Mouse (Mus musculus) adrenal gland, postnatal 25 days (tissue): ENCODE data around the gene Klc2. TPM values are rescaled to one million over a fixed set of nuclear protein-coding genes. Genes with fewer than 3 reads are reported as not detected.
A peak's percentile ranks its signal among the peaks of the same experiment; 100 is the strongest.

Experiments used
- DNase-seq: peaks from one replicate; pipeline ENCODE4 v3.0.0; 2021; ENCODE audit warnings: mixed read lengths
- total RNA-seq: library from RNA; stranded (reverse); gene quantifications from 2 replicates; pipeline ENCODE4 v1.2.3, GENCODE M21; 2021

Klc2 gene
- total RNA-seq, 1 experiment from 2014 or later: 54.2 TPM

DNA sequence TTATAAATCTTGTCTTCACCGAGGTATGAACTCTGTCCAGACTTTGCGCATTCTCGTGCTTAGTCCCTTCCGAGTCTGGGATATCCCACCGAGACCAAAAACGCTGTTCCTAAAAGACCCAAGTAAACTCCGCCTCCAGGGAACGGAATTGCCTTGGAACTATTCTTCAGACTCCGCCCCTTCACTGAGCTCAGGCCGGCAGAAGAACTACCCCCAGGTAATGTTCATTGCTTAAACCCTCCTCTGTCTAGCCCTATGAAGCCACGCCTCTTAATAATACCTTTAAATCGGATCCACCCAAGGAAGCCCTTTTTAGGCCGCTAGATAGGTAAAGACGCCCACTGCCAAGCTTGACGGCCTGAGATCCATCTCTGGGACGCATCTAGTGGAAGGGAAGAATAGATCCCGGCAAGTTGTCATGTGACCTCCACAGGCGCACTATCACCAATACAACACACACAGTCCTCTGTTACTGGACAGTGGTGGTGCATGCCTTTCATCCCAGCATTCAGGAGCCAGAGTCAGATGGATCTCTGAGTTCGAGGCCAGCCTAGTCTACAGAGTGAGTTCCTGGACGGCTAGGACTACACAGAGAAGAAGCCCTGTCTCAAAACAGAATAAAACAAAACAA, 45.9 kb downstream of the Klc2 start:
- no peak for DNase-seq

GRCm38 (mm10) chr19:5071545-5072369, 46.6 kb downstream of the Klc2 start:
- DNase-seq: peak; percentile 75

GRCm38 (mm10) chr19:5071077-5071476, 47.3 kb downstream of the Klc2 start:
- no peak for DNase-seq

DNA sequence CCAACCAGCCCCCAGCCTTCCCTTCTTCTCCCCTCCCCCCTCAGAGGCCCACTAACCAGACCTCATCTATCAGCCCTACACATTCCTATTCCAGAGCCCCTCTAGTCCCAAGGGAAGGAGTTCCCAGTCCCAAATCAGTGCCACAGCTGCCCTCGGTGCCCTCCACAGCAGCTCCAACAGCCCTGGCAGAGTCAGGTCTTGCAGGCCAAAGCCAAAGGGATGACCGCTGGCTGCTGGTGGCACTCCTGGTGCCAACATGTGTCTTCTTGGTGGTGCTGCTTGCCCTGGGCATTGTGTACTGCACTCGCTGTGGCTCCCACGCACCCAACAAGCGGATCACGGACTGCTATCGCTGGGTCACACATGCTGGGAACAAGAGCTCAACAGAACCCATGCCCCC, 48.4 kb downstream of the Klc2 start:
- no peak for DNase-seq

GRCm38 (mm10) chr19:5069486-5069885, 48.9 kb downstream of the Klc2 start:
- DNase-seq: no peak

GRCm38 (mm10) chr19:5068570-5069234, 49.7 kb downstream of the Klc2 start:
- DNase-seq: no peak

GRCm38 (mm10) chr19:5067867-5068569, 50.3 kb downstream of the Klc2 start, which contains the start of gene Cd248:
TSS of gene Cd248 (plus strand) at chr19:5068078.
- peak; percentile 69 for DNase-seq

DNA sequence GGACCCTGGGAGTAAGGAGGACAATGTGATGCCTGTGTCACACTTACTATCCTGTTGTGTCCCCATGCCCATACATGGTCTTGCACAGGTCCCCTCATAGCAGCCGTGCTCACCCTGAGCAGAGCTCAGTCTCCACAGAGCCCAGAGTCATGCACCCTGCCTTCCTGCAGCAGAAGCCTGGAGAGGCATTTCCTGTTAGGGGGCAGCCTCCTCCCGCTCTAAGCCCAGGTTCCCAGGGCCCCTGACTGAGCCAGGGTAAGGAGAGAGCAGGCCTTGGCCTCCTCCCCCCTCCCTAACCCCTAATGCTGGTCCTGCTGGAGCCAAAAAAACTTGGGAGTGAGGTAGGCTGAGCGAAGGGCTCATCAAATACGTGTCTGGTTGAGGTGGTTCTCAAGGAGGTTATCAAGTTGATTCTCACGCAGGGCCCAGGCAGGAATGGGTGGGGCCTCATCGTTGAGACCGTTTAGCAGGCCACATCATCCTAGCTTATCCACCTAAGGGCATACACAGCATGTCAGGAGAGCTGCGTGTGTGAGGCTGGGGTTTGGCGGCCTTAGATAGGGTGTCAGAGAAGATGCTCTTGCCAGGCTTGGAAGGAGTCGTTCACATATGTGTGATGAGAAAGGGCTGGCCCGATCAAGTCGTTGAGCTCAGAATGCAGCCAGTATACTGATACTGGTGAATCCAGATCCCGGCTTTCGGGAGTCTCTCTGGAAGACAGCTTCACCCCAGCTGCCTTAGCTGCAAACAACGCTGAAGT, 51.1 kb downstream of the Klc2 start:
- DNase-seq: no peak

DNA sequence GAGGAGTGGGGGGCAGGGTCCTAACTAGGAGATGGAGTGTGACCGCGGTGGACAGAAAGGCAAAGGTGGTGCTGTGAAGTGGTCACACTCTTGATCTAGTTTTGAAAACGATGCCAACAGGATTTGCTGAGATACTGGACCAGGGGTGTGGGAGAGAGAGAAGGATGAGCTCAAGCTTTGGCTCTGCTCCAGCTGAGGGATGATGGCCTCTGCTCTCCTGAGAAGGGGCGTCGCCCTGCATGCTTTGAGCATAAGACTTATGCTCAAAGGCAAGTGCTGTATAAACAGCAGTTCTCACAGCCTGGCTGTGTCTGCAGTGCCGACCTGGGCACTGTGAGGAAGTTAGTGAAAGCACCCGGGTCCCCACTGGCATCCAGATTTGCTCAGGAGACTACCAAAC, 53.3 kb downstream of the Klc2 start:
- no peak for DNase-seq

DNA sequence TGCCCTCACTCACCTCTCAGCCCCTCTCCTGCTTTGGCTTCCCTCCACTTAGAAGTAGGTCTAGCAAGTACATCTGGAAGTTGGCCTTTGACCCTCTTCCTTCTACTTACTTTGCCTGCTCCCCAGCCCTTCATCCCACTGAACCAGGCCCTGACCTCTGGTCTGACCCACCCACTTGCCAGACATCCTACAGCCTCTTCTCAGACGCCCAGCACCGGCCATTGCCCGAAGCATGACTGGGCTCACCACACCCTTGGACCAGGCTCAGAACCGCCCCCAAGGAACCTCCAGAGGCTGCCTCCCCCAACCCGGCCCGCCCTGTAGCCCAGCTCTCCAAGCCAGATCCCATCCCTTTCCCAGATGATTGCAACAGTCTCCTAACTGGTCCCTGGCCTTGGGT, 55.9 kb downstream of the Klc2 start:
- DNase-seq: no peak

- DNase-seq: no peak
Measured at GRCm38 (mm10) chr19:5062041-5062440, 56.3 kb downstream of the Klc2 start.

GRCm38 (mm10) chr19:5060365-5061330, 57.7 kb downstream of the Klc2 start:
- no peak for DNase-seq

GRCm38 (mm10) chr19:5058801-5059771, 59.3 kb downstream of the Klc2 start:
- DNase-seq: no peak

GRCm38 (mm10) chr19:5057876-5058775, 60.2 kb downstream of the Klc2 start:
- DNase-seq: no peak
